Mouse (Mus musculus) embryonic fibroblast, embryonic 13.5 days (primary cell): ENCODE results near the gene Tbca.

Experiments
- CTCF ChIP-seq: IDR thresholded peaks from 2 replicates; pipeline ENCODE4 v1.5.1; 2011; ENCODE audit warnings: mild to moderate bottlenecking, control low read depth, low read length, moderate library complexity, borderline replicate concordance; ENCODE audit not compliant: insufficient read depth
- POLR2A ChIP-seq: IDR thresholded peaks from 2 replicates; pipeline ENCODE4 v1.6.1; 2011; ENCODE audit warnings: low read depth, mild to moderate bottlenecking, control low read depth, low read length, moderate library complexity

DNA sequence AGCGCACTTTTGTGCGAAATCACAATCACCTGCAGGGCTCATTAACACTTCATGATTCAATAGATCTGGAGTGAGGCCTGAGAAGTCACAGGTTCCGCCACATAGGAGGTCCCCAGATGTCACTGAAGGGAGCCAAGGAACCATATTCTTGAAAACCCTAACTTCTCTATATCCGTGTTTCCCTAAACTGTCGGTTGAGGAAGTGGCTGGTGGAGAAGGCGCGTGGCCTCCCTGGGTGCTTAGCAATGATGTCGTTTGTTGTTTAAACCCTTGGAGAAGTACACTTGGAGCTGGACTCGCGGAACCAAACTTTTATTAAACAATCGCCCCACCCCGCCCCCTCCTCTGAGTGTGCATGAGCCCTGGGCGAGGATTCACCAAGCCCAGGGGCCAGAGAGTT is 60.6 kb downstream of the Tbca start:
- TF ChIP-seq POLR2A (no peak), CTCF (no peak)
